Mouse (Mus musculus): ENCODE measurements at regions not wholly inside any gene's neighbourhood (a gene's known extent, or its start where the extent isn't known, plus 50 kb on each side); places are given as distances from the start of the nearest gene placed in this dataset.

DNA sequence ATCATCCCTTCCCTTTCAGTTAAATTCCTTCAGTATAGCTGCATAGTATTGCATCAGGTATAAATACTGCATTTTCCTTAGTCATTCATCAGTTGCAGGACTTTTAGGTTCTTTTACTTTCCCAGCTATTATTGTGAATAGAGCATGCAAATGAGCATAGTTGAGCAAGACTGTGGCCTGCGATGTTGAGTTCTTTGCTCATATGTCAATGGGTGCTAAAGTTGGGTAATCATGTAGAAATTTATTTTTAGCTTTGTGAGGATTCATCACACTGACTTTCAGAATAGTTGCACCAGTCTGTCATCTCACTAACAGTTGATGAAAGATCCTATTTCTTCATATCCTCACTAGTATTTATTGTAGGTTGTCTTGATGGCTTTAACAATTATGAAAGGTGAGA is 380.3 kb upstream of the Arrdc3 start:
- in situ Hi-C loops (cut with MboI, MseI), result no loop called here

DNA sequence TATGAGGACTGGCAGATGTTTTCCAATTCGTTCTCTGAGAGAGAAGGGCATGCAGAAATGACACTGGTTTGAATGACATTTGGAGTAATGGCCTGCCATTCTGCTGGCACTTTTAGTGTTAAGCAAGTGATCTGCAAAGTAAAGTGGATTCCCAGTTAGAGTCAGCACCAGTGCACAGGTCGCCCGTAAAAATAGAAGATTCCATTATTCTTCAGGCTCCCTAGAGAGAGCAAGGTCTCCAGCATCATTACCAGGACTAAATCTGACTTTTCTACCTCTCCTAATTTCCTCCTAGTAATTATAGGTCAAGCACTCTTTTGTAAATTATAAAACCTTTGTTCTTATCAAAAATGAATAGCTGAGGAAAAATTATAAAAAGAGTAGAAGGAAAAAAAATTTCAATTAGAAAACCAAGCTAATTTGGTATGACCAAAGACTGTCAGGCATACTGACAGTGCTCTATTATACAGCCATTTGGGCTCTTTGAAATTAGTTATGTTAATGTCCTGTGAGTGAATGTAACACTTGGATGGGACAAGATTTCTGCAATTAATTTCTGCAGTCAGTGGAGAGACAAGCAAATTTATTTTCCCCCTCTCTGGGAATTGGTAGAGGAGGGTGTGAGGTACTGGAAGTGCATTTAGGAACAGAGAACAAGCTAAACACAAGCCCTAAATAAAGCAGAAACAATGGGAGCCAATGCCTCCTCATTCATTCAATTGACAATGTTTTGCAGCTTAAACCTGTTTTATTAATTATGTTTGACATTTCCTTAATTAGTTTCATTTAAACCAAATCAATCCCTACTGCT is 368.8 kb upstream of the Arrdc3 start:
- in situ Hi-C loops (cut with MboI, MseI), result no loop called here

DNA sequence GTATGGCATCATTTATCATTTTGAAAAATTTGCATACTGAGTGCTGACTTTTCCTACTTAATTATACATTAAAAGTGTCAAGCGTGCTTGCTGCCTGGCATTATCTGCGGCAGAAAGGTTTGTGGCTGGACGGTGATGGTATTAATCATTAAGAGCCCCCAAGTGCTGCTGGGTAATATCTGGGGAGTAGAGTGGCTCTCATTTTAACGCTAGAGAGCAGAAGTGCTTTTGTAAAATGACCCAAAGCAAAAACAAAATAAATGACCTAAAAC is 368.3 kb upstream of the Arrdc3 start:
- in situ Hi-C loops (cut with MboI, MseI), result no loop called here

DNA sequence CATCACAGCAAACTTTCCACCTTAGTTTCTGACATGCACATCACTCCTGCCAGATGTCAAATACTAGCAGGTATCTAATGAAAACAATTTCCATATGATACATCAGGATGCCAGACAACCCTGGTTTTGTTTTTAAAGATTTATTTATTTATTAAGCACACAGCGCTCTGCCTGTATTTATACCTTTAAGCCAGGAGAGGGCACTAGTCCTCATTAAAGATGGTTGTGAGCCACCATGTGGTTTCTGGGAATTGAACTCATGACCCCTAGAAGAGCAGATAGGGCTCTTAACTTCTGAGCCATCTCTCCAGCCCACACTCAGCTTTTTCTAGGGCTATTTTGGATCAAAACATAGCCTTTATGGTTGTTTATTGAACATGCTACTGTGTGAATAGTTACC is 364.3 kb upstream of the Arrdc3 start:
- in situ Hi-C loops (cut with MboI, MseI), result no loop called here

DNA sequence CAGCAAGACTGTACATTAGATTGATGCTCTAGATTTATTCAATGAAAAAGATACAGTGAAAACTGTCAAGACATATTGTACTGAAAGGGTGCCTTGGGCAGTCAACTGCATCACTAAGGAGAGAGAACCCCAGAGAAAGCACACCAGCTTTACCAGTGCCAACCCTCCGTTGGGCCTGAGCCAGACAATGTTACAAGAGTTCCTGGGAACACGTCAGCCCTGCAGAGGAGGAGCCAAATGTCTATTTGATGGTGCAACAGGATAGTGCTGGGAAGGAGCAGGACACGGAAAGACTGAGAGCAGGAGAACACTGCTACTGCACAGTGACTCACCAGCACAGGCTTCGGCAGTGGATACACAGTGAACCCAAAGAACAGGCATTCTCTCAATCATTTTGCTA is 363.4 kb upstream of the Arrdc3 start:
- in situ Hi-C loops (cut with MboI, MseI), result no loop called here

DNA sequence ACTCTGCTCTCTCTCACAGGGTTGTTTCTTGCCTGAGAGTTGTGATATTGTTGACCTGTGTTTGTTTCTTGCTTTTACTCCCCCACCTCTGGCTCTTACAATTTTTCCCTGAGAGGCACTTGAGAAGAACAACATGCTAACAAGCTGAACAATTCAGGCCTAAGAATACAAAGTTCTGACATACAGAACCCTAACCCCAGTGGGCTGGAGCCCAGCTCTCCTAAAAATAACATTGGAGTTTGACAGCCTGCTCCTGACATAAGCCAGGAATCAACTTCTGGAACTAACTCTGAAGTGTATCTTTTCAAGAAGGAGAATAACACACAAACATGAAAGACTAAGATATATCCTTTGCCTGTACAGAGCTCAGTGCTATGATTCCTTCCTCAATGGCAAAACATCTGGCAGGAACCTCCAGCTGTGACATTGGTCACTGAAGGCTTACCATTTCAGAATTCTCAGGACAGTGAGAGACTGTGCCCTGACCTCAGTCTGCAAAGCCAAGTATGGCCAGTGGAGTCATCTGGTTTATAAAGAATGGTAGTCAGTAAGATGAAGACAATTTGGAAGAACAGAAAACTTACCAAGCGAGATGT is 347.3 kb upstream of the Arrdc3 start:
- in situ Hi-C loops (cut with MboI, MseI), result no loop called here

DNA sequence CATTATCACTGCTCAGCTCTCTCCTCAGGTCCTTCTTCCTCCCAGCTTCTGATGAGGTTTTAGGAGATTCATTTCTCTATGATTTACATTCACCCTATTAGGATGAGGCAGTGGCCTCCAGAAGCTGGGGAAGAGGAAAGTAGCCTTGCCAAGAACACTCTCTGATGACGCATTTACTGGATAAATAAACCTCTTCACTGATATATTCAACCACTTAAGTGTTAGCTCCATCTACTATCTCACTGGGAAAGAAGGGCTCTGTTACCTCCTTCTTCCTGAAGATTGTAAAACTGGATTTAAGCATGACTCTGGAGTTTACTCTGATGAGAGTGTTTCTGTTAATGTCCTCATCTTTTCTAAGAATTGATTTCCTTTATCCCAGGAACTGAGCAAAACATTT is 338.2 kb upstream of the Arrdc3 start:
- in situ Hi-C loops (cut with MboI, MseI), result no loop called here

DNA sequence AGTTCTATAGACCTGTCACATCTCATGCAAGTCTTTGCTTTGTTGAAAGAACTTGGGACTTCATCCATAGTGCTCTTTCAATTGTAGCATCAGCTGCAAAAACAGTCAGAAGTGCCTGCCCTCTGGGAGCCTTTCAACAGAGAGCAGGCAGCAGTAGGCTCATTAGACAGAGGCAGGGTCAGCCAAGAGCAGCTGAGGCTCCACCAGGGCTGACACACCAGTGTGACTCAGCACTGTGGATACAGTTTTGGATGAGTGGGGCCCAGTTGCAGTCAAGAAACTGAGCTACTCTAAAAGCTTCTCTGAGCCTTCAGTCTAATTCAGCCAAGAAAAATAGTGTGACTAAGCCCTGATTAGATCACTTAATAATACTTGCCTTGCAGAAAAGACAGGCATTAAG is 326.0 kb upstream of the Arrdc3 start:
- in situ Hi-C loops (cut with MboI, MseI), result loop anchor here (25.0 kb wide), 1 partner anchor 1305 kb away; no protein-coding TSS in a partner anchor

Data from T-helper 2 cell (primary cell).